Mouse (Mus musculus): Measurements from ENCODE around the gene Srek1. TPM values are rescaled to one million over a fixed set of nuclear protein-coding genes. Genes with fewer than 3 reads are reported as not detected.

Srek1 gene
- polyA plus RNA-seq, 1 experiment from 2014 or later = 45.0 TPM

- Histone ChIP-seq H3K4me1 (ENCODE audit: control insufficient read depth, insufficient read depth, low read length) (no peaks in the 10 kb centered on the region), H3K4me2 (ENCODE audit: low read depth, low read length) (no peak overlapping the region), H3K4me3 (ENCODE audit: low read length) (no peak overlapping the region), H3K27ac (ENCODE audit: low read length) (no peak overlapping the region), H3K27me3 (ENCODE audit: control insufficient read depth, insufficient read depth, low read length) (no peaks in the 10 kb centered on the region), H3K9me3 (replicated peaks; ENCODE audit: control insufficient read depth, low read length) (no peaks in the 10 kb centered on the region), H3K36me3 (ENCODE audit: control insufficient read depth, insufficient read depth) (peaks cover 50% of the 10 kb centered on the region), H3K9ac (ENCODE audit: low read length) (no peak overlapping the region)
- WGBS = 51% methylated on average over 3 of the region's 3 CpGs
- ATAC-seq (replicated peaks; ENCODE audit: extremely low read depth, insufficient read depth, low FRiP score) = no peak
Measured at GRCm38 (mm10) chr13:103751421-103751820, 23.0 kb downstream of the Srek1 start.

GRCm38 (mm10) chr13:103745688-103746087 is 28.7 kb downstream of the Srek1 start:
- Histone ChIP-seq H3K9me3 (replicated peaks; ENCODE audit: control insufficient read depth, low read length) (no peaks in the 10 kb centered on the region), H3K27me3 (ENCODE audit: control insufficient read depth, insufficient read depth, low read length) (no peaks in the 10 kb centered on the region), H3K4me3 (ENCODE audit: low read length) (no peak overlapping the region), H3K36me3 (ENCODE audit: control insufficient read depth, insufficient read depth) (peaks cover 54% of the 10 kb centered on the region), H3K4me1 (ENCODE audit: control insufficient read depth, insufficient read depth, low read length) (no peaks in the 10 kb centered on the region), H3K4me2 (ENCODE audit: low read depth, low read length) (no peak overlapping the region), H3K27ac (ENCODE audit: low read length) (no peak overlapping the region), H3K9ac (ENCODE audit: low read length) (no peak overlapping the region)
- 95% methylated on average over 2 of the region's 2 CpGs for WGBS
- no peak for ATAC-seq (replicated peaks; ENCODE audit: extremely low read depth, insufficient read depth, low FRiP score)

DNA sequence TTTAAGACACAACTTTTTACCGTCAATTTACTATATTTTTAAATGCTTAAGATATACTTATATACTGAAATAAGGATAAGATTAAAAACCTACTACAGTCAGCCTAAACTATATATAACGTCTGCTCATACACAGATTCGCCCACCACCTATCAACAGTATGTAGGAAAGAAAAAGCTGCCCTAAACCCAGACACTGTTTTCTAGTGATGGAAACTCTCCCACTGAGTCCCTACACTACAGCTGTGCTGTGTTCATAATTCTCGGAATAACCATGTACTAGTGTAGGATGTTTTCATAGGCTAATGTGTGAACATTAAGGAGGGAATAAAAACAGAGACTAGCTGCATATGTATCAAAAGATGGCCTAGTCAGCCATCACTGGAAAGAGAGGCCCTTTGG is 29.2 kb downstream of the Srek1 start:
- H3K36me3 ChIP-seq (ENCODE audit: control insufficient read depth, insufficient read depth) = peaks cover 49% of the 10 kb centered on the region
- no peak overlapping the region for H3K27ac ChIP-seq (ENCODE audit: low read length)
- WGBS = 81% methylated on average over 4 of the region's 4 CpGs

GRCm38 (mm10) chr13:103735330-103736007 is 38.9 kb downstream of the Srek1 start:
- no peak overlapping the region for H3K4me3 ChIP-seq (ENCODE audit: low read length)
- no peaks in the 10 kb centered on the region for H3K27me3 ChIP-seq (ENCODE audit: control insufficient read depth, insufficient read depth, low read length)
- no peak overlapping the region for H3K4me2 ChIP-seq (ENCODE audit: low read depth, low read length)
- no peaks in the 10 kb centered on the region for H3K4me1 ChIP-seq (ENCODE audit: control insufficient read depth, insufficient read depth, low read length)
- WGBS = 70% methylated on average over 5 of the region's 5 CpGs
- no peak overlapping the region for H3K27ac ChIP-seq (ENCODE audit: low read length)
- H3K9me3 ChIP-seq (replicated peaks; ENCODE audit: control insufficient read depth, low read length) = no peaks in the 10 kb centered on the region
- H3K9ac ChIP-seq (ENCODE audit: low read length) = no peak overlapping the region
- peaks cover 14% of the 10 kb centered on the region for H3K36me3 ChIP-seq (ENCODE audit: control insufficient read depth, insufficient read depth)
- no peak; the same call in 1 of the 2 replicates for ATAC-seq (replicated peaks; ENCODE audit: extremely low read depth, insufficient read depth, low FRiP score)

More for the DNA sequence above, 29.2 kb downstream of the Srek1 start:
- H3K9ac ChIP-seq (ENCODE audit: low read length) = no peak overlapping the region
- no peaks in the 10 kb centered on the region for H3K27me3 ChIP-seq (ENCODE audit: control insufficient read depth, insufficient read depth, low read length)
- H3K4me1 ChIP-seq (ENCODE audit: control insufficient read depth, insufficient read depth, low read length) = no peaks in the 10 kb centered on the region
- no peak overlapping the region for H3K4me3 ChIP-seq (ENCODE audit: low read length)
- H3K9me3 ChIP-seq (replicated peaks; ENCODE audit: control insufficient read depth, low read length) = no peaks in the 10 kb centered on the region
- ATAC-seq (replicated peaks; ENCODE audit: extremely low read depth, insufficient read depth, low FRiP score) = no peak
- H3K4me2 ChIP-seq (ENCODE audit: low read depth, low read length) = no peak overlapping the region

- ATAC-seq (replicated peaks; ENCODE audit: extremely low read depth, insufficient read depth, low FRiP score) = no peak
- Histone ChIP-seq H3K27me3 (ENCODE audit: control insufficient read depth, insufficient read depth, low read length) (no peaks in the 10 kb centered on the region), H3K4me2 (ENCODE audit: low read depth, low read length) (no peak overlapping the region), H3K27ac (ENCODE audit: low read length) (no peak overlapping the region), H3K4me3 (ENCODE audit: low read length) (no peak overlapping the region), H3K36me3 (ENCODE audit: control insufficient read depth, insufficient read depth) (no peaks in the 10 kb centered on the region), H3K9ac (ENCODE audit: low read length) (no peak overlapping the region), H3K4me1 (ENCODE audit: control insufficient read depth, insufficient read depth, low read length) (no peaks in the 10 kb centered on the region), H3K9me3 (replicated peaks; ENCODE audit: control insufficient read depth, low read length) (no peaks in the 10 kb centered on the region)
- WGBS = 71% methylated on average over 2 of the region's 2 CpGs
Measured at GRCm38 (mm10) chr13:103726872-103727271, 47.5 kb downstream of the Srek1 start.

DNA sequence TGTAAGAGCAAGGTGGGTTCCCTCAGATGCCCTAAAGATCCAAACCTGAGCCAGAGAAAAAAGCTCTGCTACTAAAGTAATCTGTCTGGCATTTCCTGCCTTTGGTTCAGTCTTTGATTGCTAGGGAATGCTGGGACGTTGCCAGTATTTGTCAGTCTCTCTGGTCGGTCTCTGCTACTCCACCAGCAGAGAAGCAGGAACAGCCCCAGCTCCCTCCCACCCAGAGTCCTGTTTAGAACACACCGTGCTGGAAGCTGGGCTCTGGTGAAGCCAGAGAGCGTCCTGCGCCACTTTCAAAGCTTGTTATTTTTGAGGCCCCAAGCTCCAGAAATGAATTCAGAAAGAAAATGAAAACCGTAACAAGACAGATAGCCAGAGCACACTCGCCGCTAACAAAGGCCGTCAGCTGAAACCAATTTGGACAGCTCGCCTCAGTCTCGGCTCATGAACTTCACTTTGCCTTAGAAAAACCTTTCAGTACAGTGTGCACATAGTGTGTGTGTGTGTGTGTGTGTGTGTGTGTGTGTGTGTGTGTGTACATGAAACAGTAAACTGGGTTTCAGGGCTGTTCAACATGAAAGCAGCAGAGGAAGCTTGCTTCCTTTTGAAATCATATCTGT is 62.9 kb downstream of the Srek1 start:
- 42% methylated on average over 11 of the region's 11 CpGs for WGBS
- peak; percentile 69 for ATAC-seq (replicated peaks; ENCODE audit: extremely low read depth, insufficient read depth, low FRiP score)
- Histone ChIP-seq H3K9me3 (replicated peaks; ENCODE audit: control insufficient read depth, low read length) (no peaks in the 10 kb centered on the region), H3K27ac (ENCODE audit: low read length) (peak overlapping the region; percentile 69), H3K9ac (ENCODE audit: low read length) (no peak overlapping the region), H3K27me3 (ENCODE audit: control insufficient read depth, insufficient read depth, low read length) (no peaks in the 10 kb centered on the region), H3K36me3 (ENCODE audit: control insufficient read depth, insufficient read depth) (no peaks in the 10 kb centered on the region), H3K4me1 (ENCODE audit: control insufficient read depth, insufficient read depth, low read length) (peaks cover 8% of the 10 kb centered on the region), H3K4me2 (ENCODE audit: low read depth, low read length) (peak overlapping the region; percentile 46), H3K4me3 (ENCODE audit: low read length) (peak overlapping the region; percentile 14; the same call in 1 of the 2 replicates)

DNA sequence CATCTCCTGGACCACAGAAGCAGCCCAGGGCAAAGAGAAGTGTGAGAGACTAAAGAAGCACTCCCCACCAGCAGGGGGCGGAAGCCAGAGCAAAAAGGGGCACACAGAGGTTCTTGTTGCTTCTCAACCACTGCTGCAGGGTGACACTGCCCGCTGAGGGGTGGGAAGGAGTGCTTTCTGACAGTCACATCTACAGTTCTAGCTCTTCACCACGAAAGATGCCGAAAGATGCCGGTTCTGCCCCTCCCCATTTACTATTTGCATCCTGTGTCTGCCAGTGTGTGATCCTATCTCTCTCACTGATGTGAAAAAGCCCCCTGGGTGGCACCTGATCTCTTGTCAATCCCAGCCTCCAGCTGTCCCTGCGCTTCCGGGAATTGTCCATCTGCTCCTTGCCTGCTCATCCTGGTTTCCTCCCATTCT is 64.0 kb downstream of the Srek1 start:
- Histone ChIP-seq H3K4me1 (ENCODE audit: control insufficient read depth, insufficient read depth, low read length) (peaks cover 8% of the 10 kb centered on the region), H3K27ac (ENCODE audit: low read length) (no peak overlapping the region), H3K4me2 (ENCODE audit: low read depth, low read length) (no peak overlapping the region), H3K9ac (ENCODE audit: low read length) (no peak overlapping the region), H3K9me3 (replicated peaks; ENCODE audit: control insufficient read depth, low read length) (no peaks in the 10 kb centered on the region), H3K36me3 (ENCODE audit: control insufficient read depth, insufficient read depth) (no peaks in the 10 kb centered on the region), H3K4me3 (ENCODE audit: low read length) (no peak overlapping the region), H3K27me3 (ENCODE audit: control insufficient read depth, insufficient read depth, low read length) (no peaks in the 10 kb centered on the region)
- no peak for ATAC-seq (replicated peaks; ENCODE audit: extremely low read depth, insufficient read depth, low FRiP score)
- WGBS = 43% methylated on average over 7 of the region's 7 CpGs

GRCm38 (mm10) chr13:103705436-103705978 is 68.9 kb downstream of the Srek1 start:
- H3K9ac ChIP-seq (ENCODE audit: low read length) = no peak overlapping the region
- no peak overlapping the region for H3K4me3 ChIP-seq (ENCODE audit: low read length)
- no peaks in the 10 kb centered on the region; the same call in 1 of the 2 replicates for H3K4me1 ChIP-seq (ENCODE audit: control insufficient read depth, insufficient read depth, low read length)
- H3K4me2 ChIP-seq (ENCODE audit: low read depth, low read length) = no peak overlapping the region
- no peak for ATAC-seq (replicated peaks; ENCODE audit: extremely low read depth, insufficient read depth, low FRiP score)
- H3K27ac ChIP-seq (ENCODE audit: low read length) = no peak overlapping the region
- no peaks in the 10 kb centered on the region for H3K36me3 ChIP-seq (ENCODE audit: control insufficient read depth, insufficient read depth)
- WGBS = 77% methylated on average over 6 of the region's 6 CpGs
- H3K9me3 ChIP-seq (replicated peaks; ENCODE audit: control insufficient read depth, low read length) = no peaks in the 10 kb centered on the region
- H3K27me3 ChIP-seq (ENCODE audit: control insufficient read depth, insufficient read depth, low read length) = no peaks in the 10 kb centered on the region

- H3K4me1 ChIP-seq (ENCODE audit: control insufficient read depth, insufficient read depth, low read length) = no peaks in the 10 kb centered on the region; the same call in 1 of the 2 replicates
- WGBS = 73% methylated on average over 6 of the region's 6 CpGs
- no peak for ATAC-seq (replicated peaks; ENCODE audit: extremely low read depth, insufficient read depth, low FRiP score)
- H3K9me3 ChIP-seq (replicated peaks; ENCODE audit: control insufficient read depth, low read length) = no peaks in the 10 kb centered on the region
- H3K36me3 ChIP-seq (ENCODE audit: control insufficient read depth, insufficient read depth) = no peaks in the 10 kb centered on the region
- H3K4me3 ChIP-seq (ENCODE audit: low read length) = no peak overlapping the region
- H3K27ac ChIP-seq (ENCODE audit: low read length) = no peak overlapping the region
- no peaks in the 10 kb centered on the region for H3K27me3 ChIP-seq (ENCODE audit: control insufficient read depth, insufficient read depth, low read length)
- H3K9ac ChIP-seq (ENCODE audit: low read length) = no peak overlapping the region
- no peak overlapping the region for H3K4me2 ChIP-seq (ENCODE audit: low read depth, low read length)
Measured at GRCm38 (mm10) chr13:103703833-103704232, 70.6 kb downstream of the Srek1 start.
